Mouse (Mus musculus) stomach, embryonic 16.5 days (tissue): ENCODE data around the gene Grm5. TPM values are rescaled to one million over a fixed set of nuclear protein-coding genes. Genes with fewer than 3 reads are reported as not detected.

ENCODE experiments used
- ATAC-seq: fragments of 200-750 bp; cut with Nextera tagmentation; 2 replicates; pipeline ENCODE4 v1.8.0; 2017; ENCODE audit warnings: moderate number of reproducible peaks, moderate TSS enrichment; ENCODE audit not compliant: insufficient read depth, low FRiP score
- H3K27ac ChIP-seq: fragments of 300-500 bp; sonication (generic); 2 replicates; pipeline ENCODE4 v1.5.1; 2014; ENCODE audit warnings: low read length
- H3K27me3 ChIP-seq: fragments of 300-500 bp; sonication (generic); 2 replicates; pipeline ENCODE4 v1.6.1; 2014; ENCODE audit warnings: low read length, control low read depth, mixed read lengths; ENCODE audit not compliant: control insufficient read depth, insufficient read depth
- H3K36me3 ChIP-seq: fragments of 300-500 bp; sonication (generic); 2 replicates; pipeline ENCODE4 v1.6.1; 2014; ENCODE audit warnings: low read length; ENCODE audit not compliant: control insufficient read depth, insufficient read depth
- H3K4me1 ChIP-seq: fragments of 300-500 bp; sonication (generic); 2 replicates; pipeline ENCODE4 v1.6.1; 2014; ENCODE audit warnings: low read length, control low read depth, mixed read lengths; ENCODE audit not compliant: control insufficient read depth, insufficient read depth
- H3K4me2 ChIP-seq: fragments of 300-500 bp; sonication (generic); 2 replicates; pipeline ENCODE4 v1.6.1; 2014; ENCODE audit warnings: low read depth, low read length, mixed read lengths
- H3K4me3 ChIP-seq: fragments of 300-500 bp; sonication (generic); replicated peaks from 2 replicates; pipeline ENCODE4 v1.5.1; 2014; ENCODE audit warnings: mild to moderate bottlenecking, low read length
- H3K9ac ChIP-seq: fragments of 300-500 bp; sonication (generic); 2 replicates; pipeline ENCODE4 v1.6.1; 2014; ENCODE audit warnings: low read length
- H3K9me3 ChIP-seq: fragments of 300-500 bp; sonication (generic); replicated peaks from 2 replicates; pipeline ENCODE4 v1.6.1; 2016; ENCODE audit warnings: low read length, control low read depth; ENCODE audit not compliant: control insufficient read depth
- WGBS: fragments of 180-500 bp; shearing (Covaris S2); extraction: QIAGEN DNeasy Blood & Tissue Kit; methylation state at CpG from one replicate; pipeline ENCODE4 v1.1.7; 2014; 5-methylcytosine and 5-hydroxymethylcytosine counted together
- polyA plus RNA-seq: library from polyadenylated mRNA; unstranded; fragments of >200 nt; fragmentation: Nextera tagmentation; extraction: Ambion mirVana; gene quantifications from 2 replicates; pipeline ENCODE4 v1.2.1, GENCODE M21; 2015

Grm5 gene
- polyA plus RNA-seq, 1 experiment from 2014 or later = 0.04 TPM

- no peaks in the 10 kb centered on the region for H3K36me3 ChIP-seq
- H3K9ac ChIP-seq = no peak overlapping the region
- WGBS = 51% methylated on average over 1 of the region's 1 CpGs
- ATAC-seq = no peak
- H3K27ac ChIP-seq = no peak overlapping the region
- H3K4me3 ChIP-seq = no peak overlapping the region
- H3K27me3 ChIP-seq = no peaks in the 10 kb centered on the region
- H3K9me3 ChIP-seq = no peaks in the 10 kb centered on the region
- H3K4me2 ChIP-seq = no peak overlapping the region
- H3K4me1 ChIP-seq = no peaks in the 10 kb centered on the region
Observed at GRCm38 (mm10) chr7:88096536-88097107, 512.7 kb downstream of the Grm5 start.

DNA sequence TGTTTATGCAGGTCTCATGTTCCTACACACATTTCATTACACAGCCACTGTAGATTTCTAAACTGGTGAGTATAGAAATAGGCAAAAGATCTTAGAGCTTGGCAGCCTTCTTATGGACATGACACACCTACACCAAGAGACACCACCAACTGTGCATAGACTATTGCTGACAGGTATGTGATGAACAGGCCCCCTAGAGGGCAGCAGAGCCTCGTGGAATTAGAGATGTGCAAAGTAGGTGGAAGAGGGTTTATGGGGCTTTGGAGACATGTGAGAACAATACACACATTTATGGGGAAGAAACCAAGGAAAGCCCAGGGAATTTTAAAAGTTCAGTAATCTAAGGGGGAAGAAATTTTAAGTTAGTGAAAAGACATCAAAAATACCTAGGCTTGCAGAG is 513.7 kb downstream of the Grm5 start:
- WGBS = 3% methylated on average over 1 of the region's 1 CpGs
- H3K9ac ChIP-seq = no peak overlapping the region
- H3K4me1 ChIP-seq = no peaks in the 10 kb centered on the region

DNA sequence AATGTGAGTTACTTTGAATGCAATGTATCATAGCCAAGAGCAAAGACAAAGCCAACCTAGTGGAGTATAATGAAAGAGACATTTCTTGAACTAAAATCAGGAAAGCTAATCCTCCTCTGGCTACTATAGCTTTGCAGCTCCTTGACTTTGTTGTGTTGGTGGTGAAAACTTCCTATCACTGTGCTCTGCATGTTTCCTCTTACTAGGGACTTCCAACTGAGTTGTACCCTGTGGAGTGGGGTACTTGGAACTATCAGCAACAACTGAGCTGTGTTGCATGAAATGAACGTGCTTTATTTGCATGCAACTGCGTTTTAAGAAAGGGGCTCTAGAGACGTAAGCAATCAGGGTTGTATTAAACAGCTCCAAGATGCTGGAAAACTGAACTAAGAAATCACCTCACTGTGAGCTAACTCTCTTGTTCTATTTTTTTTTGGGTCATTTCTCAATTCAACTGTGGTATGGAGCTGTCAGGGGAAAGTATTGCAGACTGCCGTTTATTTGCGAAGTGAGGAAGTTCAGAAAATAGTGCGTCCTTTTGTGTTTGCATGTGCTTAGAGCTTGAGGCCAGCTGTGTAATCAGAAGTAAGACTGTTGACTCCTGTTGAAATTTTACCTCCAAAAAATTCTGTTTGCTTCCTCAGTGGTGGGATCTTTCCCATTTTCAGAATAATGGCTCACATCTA is 532.9 kb downstream of the Grm5 start:
- Histone ChIP-seq H3K27ac (no peak overlapping the region), H3K9me3 (no peaks in the 10 kb centered on the region), H3K27me3 (no peaks in the 10 kb centered on the region), H3K9ac (no peak overlapping the region), H3K4me1 (no peaks in the 10 kb centered on the region), H3K4me3 (no peak overlapping the region), H3K36me3 (no peaks in the 10 kb centered on the region), H3K4me2 (no peak overlapping the region)
- ATAC-seq = no peak
- 53% methylated on average over 6 of the region's 6 CpGs for WGBS

More for the DNA sequence above, 513.7 kb downstream of the Grm5 start:
- Histone ChIP-seq H3K27ac (no peak overlapping the region), H3K4me2 (no peak overlapping the region), H3K36me3 (no peaks in the 10 kb centered on the region), H3K27me3 (no peaks in the 10 kb centered on the region), H3K4me3 (no peak overlapping the region), H3K9me3 (no peaks in the 10 kb centered on the region)
- peak; percentile 66; the same call in 1 of the 2 replicates for ATAC-seq

GRCm38 (mm10) chr7:88128080-88128848 is 544.3 kb downstream of the Grm5 start:
- no peak overlapping the region for H3K9ac ChIP-seq
- ATAC-seq = no peak
- H3K4me1 ChIP-seq = no peaks in the 10 kb centered on the region
- no peak overlapping the region for H3K27ac ChIP-seq
- peaks cover 12% of the 10 kb centered on the region for H3K27me3 ChIP-seq
- WGBS = 73% methylated on average over 8 of the region's 8 CpGs
- H3K9me3 ChIP-seq = no peaks in the 10 kb centered on the region
- H3K36me3 ChIP-seq = no peaks in the 10 kb centered on the region
- H3K4me2 ChIP-seq = no peak overlapping the region
- H3K4me3 ChIP-seq = no peak overlapping the region

DNA sequence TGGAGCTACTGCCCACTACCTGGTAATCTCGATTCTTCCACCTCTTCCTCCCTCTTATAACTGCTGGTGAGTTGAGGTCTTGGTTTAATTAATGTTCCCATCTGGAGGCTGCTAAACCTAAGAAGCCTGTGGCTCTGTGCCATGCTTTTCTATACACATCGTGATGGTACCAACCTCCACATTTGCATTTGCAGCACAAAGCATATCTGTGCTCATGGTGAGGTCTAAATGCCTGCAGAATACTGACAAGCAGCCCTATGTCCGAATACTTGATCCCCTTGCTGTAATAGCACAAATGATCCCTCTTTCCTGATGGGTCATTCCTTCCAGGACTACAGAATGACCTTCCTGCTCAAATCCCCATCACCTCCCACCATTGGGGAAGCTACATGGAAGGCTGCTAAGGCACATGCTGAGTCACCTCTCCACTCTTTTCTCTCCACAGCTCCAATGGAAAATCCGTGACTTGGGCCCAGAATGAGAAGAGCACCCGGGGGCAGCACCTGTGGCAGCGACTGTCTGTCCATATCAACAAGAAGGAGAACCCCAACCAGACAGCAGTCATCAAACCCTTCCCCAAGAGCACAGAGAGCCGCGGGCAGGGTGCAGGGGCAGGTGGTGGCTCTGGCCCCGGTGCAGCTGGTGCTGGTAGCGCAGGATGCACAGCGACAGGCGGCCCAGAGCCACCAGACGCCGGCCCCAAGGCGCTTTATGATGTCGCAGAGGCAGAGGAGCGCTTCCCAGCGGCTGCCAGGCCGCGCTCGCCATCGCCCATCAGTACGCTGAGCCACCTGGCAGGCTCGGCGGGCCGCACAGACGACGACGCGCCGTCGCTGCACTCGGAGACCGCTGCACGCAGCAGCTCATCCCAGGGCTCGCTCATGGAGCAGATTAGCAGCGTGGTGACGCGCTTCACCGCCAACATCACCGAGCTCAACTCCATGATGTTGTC is 545.8 kb downstream of the Grm5 start:
- peak overlapping the region; percentile 44; the same call in 1 of the 2 replicates for H3K9ac ChIP-seq
- peak; percentile 53 for ATAC-seq
- no peaks in the 10 kb centered on the region for H3K9me3 ChIP-seq
- H3K27me3 ChIP-seq = peaks cover 12% of the 10 kb centered on the region
- no peaks in the 10 kb centered on the region for H3K36me3 ChIP-seq
- WGBS = 12% methylated on average over 41 of the region's 41 CpGs
- H3K4me3 ChIP-seq = peak overlapping the region; percentile 40
- H3K4me2 ChIP-seq = peak overlapping the region; percentile 48
- H3K27ac ChIP-seq = no peak overlapping the region
- no peaks in the 10 kb centered on the region for H3K4me1 ChIP-seq

- WGBS = 27% methylated on average over 22 of the region's 22 CpGs
- no peak overlapping the region for H3K9ac ChIP-seq
- no peak overlapping the region for H3K27ac ChIP-seq
- H3K4me2 ChIP-seq = peak overlapping the region; percentile 48
- peak overlapping the region; percentile 40 for H3K4me3 ChIP-seq
- no peak for ATAC-seq
- H3K36me3 ChIP-seq = no peaks in the 10 kb centered on the region
- peaks cover 12% of the 10 kb centered on the region for H3K27me3 ChIP-seq
- no peaks in the 10 kb centered on the region for H3K9me3 ChIP-seq
- H3K4me1 ChIP-seq = no peaks in the 10 kb centered on the region
Observed at GRCm38 (mm10) chr7:88130488-88130849, 546.5 kb downstream of the Grm5 start.

DNA sequence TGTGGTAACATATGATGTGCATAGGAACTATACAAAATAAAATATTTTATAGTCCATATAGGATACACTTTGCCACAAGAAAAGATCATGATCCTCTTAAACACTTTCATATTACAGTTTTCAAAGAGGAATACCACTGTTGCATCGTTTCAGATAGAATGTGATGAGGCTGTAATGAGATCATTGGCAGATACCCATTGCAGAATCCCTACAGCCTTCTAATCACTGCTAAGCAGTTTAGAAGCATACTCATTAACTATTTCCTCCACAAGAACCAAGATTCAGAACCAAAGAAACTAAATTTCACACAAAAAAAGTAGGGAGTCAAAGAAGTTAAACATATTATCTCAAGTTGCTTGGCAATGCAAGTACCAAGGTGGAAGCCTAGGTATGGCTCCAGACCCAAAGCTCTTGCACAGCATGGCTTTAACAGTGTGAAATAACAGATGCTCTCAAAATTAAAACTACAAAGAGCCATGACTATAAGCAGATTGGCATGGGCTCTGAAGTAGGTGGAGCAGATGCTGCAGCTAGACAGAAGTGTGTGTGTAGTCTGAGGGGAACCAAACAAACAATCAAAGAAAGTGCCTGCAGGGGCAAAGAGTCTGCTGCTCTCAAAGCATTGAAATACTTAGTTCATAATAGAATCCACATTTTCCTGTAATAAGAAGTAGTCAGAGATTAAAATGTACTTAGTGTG is 575.7 kb downstream of the Grm5 start:
- Histone ChIP-seq H3K9me3 (no peaks in the 10 kb centered on the region), H3K27me3 (no peaks in the 10 kb centered on the region), H3K4me3 (no peak overlapping the region), H3K4me1 (no peaks in the 10 kb centered on the region), H3K36me3 (no peaks in the 10 kb centered on the region), H3K4me2 (no peak overlapping the region), H3K9ac (no peak overlapping the region), H3K27ac (no peak overlapping the region)
- no peak for ATAC-seq
- 69% methylated on average over 1 of the region's 1 CpGs for WGBS

DNA sequence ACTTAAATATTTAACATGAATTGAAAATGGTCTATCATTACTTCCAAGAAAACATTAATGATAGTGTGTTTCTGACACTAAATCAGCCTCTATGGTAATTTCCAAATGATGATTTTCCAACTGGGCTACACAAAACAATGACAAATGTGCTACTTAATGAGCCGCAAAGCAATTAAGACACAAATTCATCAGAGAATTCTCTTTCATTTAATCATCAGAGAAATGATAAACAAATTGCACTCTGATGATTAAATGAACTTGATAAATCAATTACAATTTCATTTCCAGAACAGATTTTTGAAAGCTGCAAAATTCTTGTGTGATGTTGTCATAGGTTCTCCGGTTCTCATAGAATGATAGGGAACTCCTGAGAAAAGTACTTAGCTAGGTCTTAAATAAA is 577.6 kb downstream of the Grm5 start:
- Histone ChIP-seq H3K4me1 (no peaks in the 10 kb centered on the region), H3K9me3 (no peaks in the 10 kb centered on the region), H3K27ac (no peak overlapping the region), H3K4me2 (no peak overlapping the region), H3K27me3 (no peaks in the 10 kb centered on the region), H3K36me3 (no peaks in the 10 kb centered on the region), H3K9ac (no peak overlapping the region), H3K4me3 (no peak overlapping the region)
- WGBS = 90% methylated on average over 2 of the region's 2 CpGs
- ATAC-seq = no peak
